Mouse (Mus musculus) telencephalon, adult 2 months (tissue): ENCODE measurements at regions not wholly inside any gene's neighbourhood (a gene's known extent, or its start where the extent isn't known, plus 50 kb on each side); places are given as distances from the start of the nearest gene placed in this dataset.

Experiments
- DNase-seq: peaks from one replicate; pipeline ENCODE4 v3.0.0-alpha.2; 2011; ENCODE audit warnings: low read depth, low spot score

- DNase-seq: no peak
Measured at GRCm38 (mm10) chr3:134605356-134605771, 223.4 kb upstream of the Tacr3 start.

- DNase-seq: no peak
Measured at GRCm38 (mm10) chr3:134610244-134610643, 218.6 kb upstream of the Tacr3 start.

- DNase-seq: no peak
Measured at GRCm38 (mm10) chr3:134611516-134612297, 217.1 kb upstream of the Tacr3 start.

GRCm38 (mm10) chr3:134612298-134612616 is 216.6 kb upstream of the Tacr3 start:
- no peak for DNase-seq

GRCm38 (mm10) chr3:134629166-134630134 is 199.4 kb upstream of the Tacr3 start:
- DNase-seq: no peak

- no peak for DNase-seq
Measured at GRCm38 (mm10) chr3:134630135-134630516, 198.7 kb upstream of the Tacr3 start.

- no peak for DNase-seq
Measured at GRCm38 (mm10) chr3:134648727-134649445, 179.9 kb upstream of the Tacr3 start.

GRCm38 (mm10) chr3:134654051-134654450 is 174.8 kb upstream of the Tacr3 start:
- peak; percentile 26 for DNase-seq

- DNase-seq: no peak
Measured at GRCm38 (mm10) chr3:134694893-134695292, 133.9 kb upstream of the Tacr3 start.

- DNase-seq: no peak
Measured at GRCm38 (mm10) chr3:134718620-134719019, 110.2 kb upstream of the Tacr3 start.

- no peak for DNase-seq
Measured at GRCm38 (mm10) chr3:134735684-134736083, 93.1 kb upstream of the Tacr3 start.

GRCm38 (mm10) chr3:134761108-134761507 is 67.7 kb upstream of the Tacr3 start:
- DNase-seq: no peak

- no peak for DNase-seq
Measured at GRCm38 (mm10) chr3:134763264-134763936, 65.4 kb upstream of the Tacr3 start.
